Mouse (Mus musculus): ENCODE results near the gene Slc22a12. TPM values are rescaled to one million over a fixed set of nuclear protein-coding genes. Genes with fewer than 3 reads are reported as not detected.

Slc22a12 gene
- polyA plus RNA-seq, 1 experiment = not detected

GRCm38 (mm10) chr19:6553174-6553573 is 10.3 kb upstream of the Slc22a12 start:
- Histone ChIP-seq H3K4me3 (ENCODE audit: insufficient read depth, low read length) (no peak overlapping the region), H3K4me1 (ENCODE audit: control insufficient read depth, insufficient read depth, low read length) (no peaks in the 10 kb centered on the region), H3K27ac (ENCODE audit: insufficient read depth, low read length) (no peak overlapping the region)
- TF ChIP-seq POLR2A (IDR thresholded peaks at IDR 0.05; ENCODE audit: low read depth, low read length) (no peak), CTCF (IDR thresholded peaks at IDR 0.05; ENCODE audit: borderline replicate concordance, insufficient read depth, low read length) (no peak)

DNA sequence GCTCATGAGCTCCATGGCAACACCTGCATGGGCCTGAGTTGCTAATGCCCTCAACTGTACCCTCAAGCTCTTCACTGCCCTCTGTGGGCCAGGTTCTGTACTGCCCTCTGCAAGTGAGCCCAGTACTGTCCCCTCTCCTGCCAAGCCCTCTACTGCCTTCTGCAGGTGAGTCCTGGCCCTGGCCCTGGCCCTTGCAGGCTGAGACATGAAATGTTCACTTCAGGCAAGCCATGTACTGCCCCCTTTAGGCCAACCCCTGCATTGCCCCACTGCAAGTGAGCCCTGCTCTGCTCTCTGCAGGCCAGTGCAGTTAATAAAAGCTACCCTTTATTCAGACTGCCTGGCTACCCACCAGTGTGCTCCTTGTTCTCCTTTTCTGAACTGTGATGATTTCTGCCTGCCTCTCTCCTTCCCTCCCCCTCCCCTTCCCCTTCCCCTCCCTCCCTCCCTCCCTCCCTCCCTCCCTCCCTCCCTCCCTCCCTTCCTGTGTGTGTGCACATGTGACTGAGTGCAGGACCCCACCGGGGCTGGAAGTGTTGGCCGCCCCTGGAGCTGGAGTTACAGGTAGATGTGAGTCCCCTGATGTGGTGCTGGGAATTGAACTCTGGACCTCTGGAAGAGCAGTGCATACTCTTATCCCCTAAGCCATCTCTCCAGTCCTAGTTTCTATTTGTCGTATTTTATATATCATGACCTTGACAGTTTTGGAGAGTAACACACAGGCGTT is 9.6 kb upstream of the Slc22a12 start:
- TF ChIP-seq POLR2A (IDR thresholded peaks at IDR 0.05; ENCODE audit: low read depth, low read length) (no peak), CTCF (IDR thresholded peaks at IDR 0.05; ENCODE audit: borderline replicate concordance, insufficient read depth, low read length) (peak; percentile 42; the same call in 1 of the 2 replicates)
- H3K4me3 ChIP-seq (ENCODE audit: insufficient read depth, low read length) = no peak overlapping the region
- no peak overlapping the region for H3K27ac ChIP-seq (ENCODE audit: insufficient read depth, low read length)
- H3K4me1 ChIP-seq (ENCODE audit: control insufficient read depth, insufficient read depth, low read length) = no peaks in the 10 kb centered on the region

DNA sequence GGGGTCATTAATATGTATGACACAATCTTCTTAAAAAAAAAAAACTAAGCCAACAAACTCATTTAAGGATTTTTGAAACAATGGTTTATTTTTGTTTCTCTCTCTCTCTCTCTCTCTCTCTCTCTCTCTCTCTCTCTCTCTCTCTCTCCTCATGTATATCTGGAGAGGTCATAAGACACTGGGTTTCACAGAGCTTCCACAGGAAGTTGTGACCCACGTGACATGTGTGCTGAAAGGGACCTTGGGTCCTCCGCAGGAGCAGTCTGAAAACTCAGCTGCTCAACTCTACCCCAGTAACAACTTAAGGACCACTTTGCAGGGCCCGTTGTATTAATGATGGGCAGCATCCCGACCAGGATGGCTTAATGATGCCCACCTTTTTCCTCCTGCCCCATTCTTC is 8.4 kb upstream of the Slc22a12 start:
- H3K27ac ChIP-seq (ENCODE audit: insufficient read depth, low read length) = no peak overlapping the region
- no peak overlapping the region for H3K4me3 ChIP-seq (ENCODE audit: insufficient read depth, low read length)
- H3K4me1 ChIP-seq (ENCODE audit: control insufficient read depth, insufficient read depth, low read length) = no peaks in the 10 kb centered on the region
- TF ChIP-seq CTCF (IDR thresholded peaks at IDR 0.05; ENCODE audit: borderline replicate concordance, insufficient read depth, low read length) (no peak), POLR2A (IDR thresholded peaks at IDR 0.05; ENCODE audit: low read depth, low read length) (no peak)

GRCm38 (mm10) chr19:6549566-6549965 is 6.7 kb upstream of the Slc22a12 start:
- H3K4me3 ChIP-seq (ENCODE audit: insufficient read depth, low read length) = no peak overlapping the region
- H3K27ac ChIP-seq (ENCODE audit: insufficient read depth, low read length) = no peak overlapping the region
- TF ChIP-seq CTCF (IDR thresholded peaks at IDR 0.05; ENCODE audit: borderline replicate concordance, insufficient read depth, low read length) (no peak), POLR2A (IDR thresholded peaks at IDR 0.05; ENCODE audit: low read depth, low read length) (no peak)
- H3K4me1 ChIP-seq (ENCODE audit: control insufficient read depth, insufficient read depth, low read length) = no peaks in the 10 kb centered on the region

DNA sequence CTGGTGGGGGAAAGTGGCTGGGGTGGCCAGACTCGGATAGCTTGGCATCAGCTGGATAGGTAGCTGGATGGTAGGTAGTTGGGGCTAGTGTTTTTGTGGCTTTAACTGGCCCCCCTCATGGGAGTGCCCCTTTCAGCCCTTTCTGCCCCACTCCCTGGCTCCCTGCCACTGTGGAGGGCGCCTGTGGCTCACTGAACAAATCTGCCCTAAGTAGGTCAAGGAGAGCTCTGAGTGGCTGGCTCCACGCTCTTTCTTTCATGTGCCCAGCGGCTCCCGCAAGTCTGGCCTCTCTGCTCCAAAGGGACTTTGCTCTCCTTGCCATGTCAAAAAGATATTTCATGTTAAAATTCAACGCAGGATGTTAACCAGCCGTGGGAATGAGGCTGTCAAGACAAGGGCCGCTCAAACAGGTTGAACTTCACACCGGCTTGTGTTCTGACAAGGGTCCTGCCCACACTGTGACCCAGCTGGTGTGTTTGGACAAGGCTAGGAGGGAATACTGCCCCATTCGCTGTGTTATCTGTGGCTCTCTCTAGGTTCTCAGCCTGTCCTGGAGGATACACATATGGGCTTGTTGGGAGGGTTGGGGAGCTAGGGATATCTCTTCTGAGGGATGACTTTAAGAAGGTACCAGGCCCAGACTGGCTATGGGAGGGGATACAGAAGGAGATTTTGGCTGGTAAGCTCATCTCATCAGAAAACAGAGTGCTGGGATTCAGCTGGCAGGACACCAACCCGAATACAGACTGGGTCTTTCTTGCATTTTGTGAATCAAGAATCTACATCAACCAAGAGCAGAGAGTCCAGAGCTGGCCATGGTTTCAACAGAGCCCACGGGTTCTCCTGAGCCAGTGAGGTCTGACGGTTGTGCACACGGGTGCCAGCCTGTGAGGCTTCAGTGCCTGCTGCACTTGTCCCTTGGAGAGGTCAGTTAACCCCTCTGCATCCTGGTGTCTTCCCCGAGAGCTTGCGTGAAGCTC is 5.9 kb upstream of the Slc22a12 start:
- Histone ChIP-seq H3K27ac (ENCODE audit: insufficient read depth, low read length) (no peak overlapping the region), H3K4me1 (ENCODE audit: control insufficient read depth, insufficient read depth, low read length) (no peaks in the 10 kb centered on the region), H3K4me3 (ENCODE audit: insufficient read depth, low read length) (no peak overlapping the region)
- TF ChIP-seq POLR2A (IDR thresholded peaks at IDR 0.05; ENCODE audit: low read depth, low read length) (no peak), CTCF (IDR thresholded peaks at IDR 0.05; ENCODE audit: borderline replicate concordance, insufficient read depth, low read length) (no peak)

- TF ChIP-seq CTCF (IDR thresholded peaks at IDR 0.05; ENCODE audit: borderline replicate concordance, insufficient read depth, low read length) = no peak
- TF ChIP-seq POLR2A (IDR thresholded peaks at IDR 0.05; ENCODE audit: low read depth, low read length) = no peak
- Histone ChIP-seq H3K27ac (ENCODE audit: insufficient read depth, low read length) (no peak overlapping the region), H3K4me3 (ENCODE audit: insufficient read depth, low read length) (no peak overlapping the region), H3K4me1 (ENCODE audit: control insufficient read depth, insufficient read depth, low read length) (no peaks in the 10 kb centered on the region)
Observed at GRCm38 (mm10) chr19:6547801-6548200, 5.0 kb upstream of the Slc22a12 start.

- TF ChIP-seq POLR2A (IDR thresholded peaks at IDR 0.05; ENCODE audit: low read depth, low read length) = no peak
- no peak for TF ChIP-seq CTCF (IDR thresholded peaks at IDR 0.05; ENCODE audit: borderline replicate concordance, insufficient read depth, low read length)
- Histone ChIP-seq H3K4me3 (ENCODE audit: insufficient read depth, low read length) (no peak overlapping the region), H3K27ac (ENCODE audit: insufficient read depth, low read length) (no peak overlapping the region), H3K4me1 (ENCODE audit: control insufficient read depth, insufficient read depth, low read length) (no peaks in the 10 kb centered on the region)
Observed at GRCm38 (mm10) chr19:6546096-6546495, 3.3 kb upstream of the Slc22a12 start.

DNA sequence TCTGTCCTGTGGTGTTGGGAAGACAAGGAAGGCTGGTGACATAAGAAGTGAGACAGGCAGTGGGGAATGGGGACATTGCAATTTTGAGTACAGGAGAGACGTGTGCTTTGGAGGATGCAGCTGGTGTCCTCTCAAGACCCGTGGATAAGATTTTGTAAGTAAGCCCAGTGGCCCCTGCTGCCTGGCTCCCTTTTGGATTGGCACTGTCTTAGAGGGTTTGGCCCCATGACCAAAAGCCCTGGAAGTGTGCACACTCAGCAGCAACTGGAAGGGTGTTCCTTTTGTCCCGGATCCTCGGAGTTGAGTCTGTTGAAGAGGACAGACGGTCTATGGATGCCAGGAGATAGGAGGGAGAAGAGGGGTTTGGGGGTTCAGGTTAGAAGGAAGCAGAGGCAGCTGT is 2.6 kb upstream of the Slc22a12 start:
- H3K27ac ChIP-seq (ENCODE audit: insufficient read depth, low read length) = no peak overlapping the region
- no peaks in the 10 kb centered on the region for H3K4me1 ChIP-seq (ENCODE audit: control insufficient read depth, insufficient read depth, low read length)
- no peak for TF ChIP-seq CTCF (IDR thresholded peaks at IDR 0.05; ENCODE audit: borderline replicate concordance, insufficient read depth, low read length)
- TF ChIP-seq POLR2A (IDR thresholded peaks at IDR 0.05; ENCODE audit: low read depth, low read length) = no peak
- no peak overlapping the region for H3K4me3 ChIP-seq (ENCODE audit: insufficient read depth, low read length)

GRCm38 (mm10) chr19:6544712-6545111 is 1.9 kb upstream of the Slc22a12 start:
- TF ChIP-seq CTCF (IDR thresholded peaks at IDR 0.05; ENCODE audit: borderline replicate concordance, insufficient read depth, low read length) (no peak), POLR2A (IDR thresholded peaks at IDR 0.05; ENCODE audit: low read depth, low read length) (no peak)
- H3K4me3 ChIP-seq (ENCODE audit: insufficient read depth, low read length) = no peak overlapping the region
- no peaks in the 10 kb centered on the region for H3K4me1 ChIP-seq (ENCODE audit: control insufficient read depth, insufficient read depth, low read length)
- H3K27ac ChIP-seq (ENCODE audit: insufficient read depth, low read length) = no peak overlapping the region

DNA sequence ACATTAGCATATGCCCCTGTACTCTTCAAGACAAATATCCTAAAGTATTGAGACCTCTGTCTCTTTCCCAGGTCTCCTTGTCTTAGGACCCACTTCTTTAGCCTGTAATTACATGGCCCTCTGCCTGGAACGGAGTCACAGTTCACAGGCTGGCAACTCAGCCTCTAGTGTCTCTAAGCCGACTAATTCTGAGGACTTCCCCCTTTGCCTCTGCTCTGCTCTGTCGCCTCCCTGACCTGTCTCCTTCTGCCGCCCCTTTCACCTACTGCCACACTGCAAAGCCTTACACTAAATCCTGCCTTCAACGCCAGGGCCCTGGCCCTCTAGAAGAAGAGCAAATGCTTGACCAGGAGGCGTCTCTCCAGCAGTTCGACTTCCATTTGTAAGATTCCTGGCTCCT is 686 bp upstream of the Slc22a12 start:
- Histone ChIP-seq H3K4me3 (ENCODE audit: insufficient read depth, low read length) (no peak overlapping the region), H3K27ac (ENCODE audit: insufficient read depth, low read length) (no peak overlapping the region), H3K4me1 (ENCODE audit: control insufficient read depth, insufficient read depth, low read length) (no peaks in the 10 kb centered on the region)
- TF ChIP-seq CTCF (IDR thresholded peaks at IDR 0.05; ENCODE audit: borderline replicate concordance, insufficient read depth, low read length) (no peak), POLR2A (IDR thresholded peaks at IDR 0.05; ENCODE audit: low read depth, low read length) (no peak)

All from embryonic fibroblast, embryonic 13.5 days (primary cell).